Mouse (Mus musculus) frontal cortex, adult 2 months (tissue): Measurements from ENCODE around the gene Tpsab1. TPM values are rescaled to one million over a fixed set of nuclear protein-coding genes. Genes with fewer than 3 reads are reported as not detected.

Experiments used
- polyA plus RNA-seq: library from polyadenylated mRNA; depleted of rRNA; stranded (reverse); fragments of >200 nt; gene quantifications from 2 replicates; pipeline ENCODE4 v1.2.3, GENCODE M21; 2012; rRNA removed

Gene Tpsab1
- polyA plus RNA-seq, 1 experiment = not detected

Other genes with a start within 250 kb of the Tpsab1 start
- 19.0 and 27.2 TPM in 2 replicates for gene Telo2, start 229.6 kb downstream of the Tpsab1 start, polyA plus RNA-seq
- 0.08 and 0.16 TPM in 2 replicates for gene Ptx4, start 224.8 kb downstream of the Tpsab1 start, polyA plus RNA-seq
- gene Clcn7, start 212.2 kb downstream of the Tpsab1 start, polyA plus RNA-seq = 45.6 and 51.4 TPM in 2 replicates
- gene Ccdc154, start 183.1 kb downstream of the Tpsab1 start, polyA plus RNA-seq = 0.04 TPM in 1 of 2 replicates, not detected in the other
- gene Gm38655, start 170.1 kb downstream of the Tpsab1 start, polyA plus RNA-seq = not detected in 2 replicates
- 21.9 and 23.4 TPM in 2 replicates for gene BC003965, start 161.0 kb downstream of the Tpsab1 start, polyA plus RNA-seq
- gene Unkl, start 157.2 kb downstream of the Tpsab1 start, polyA plus RNA-seq = 41.1 and 42.1 TPM in 2 replicates
- 126 and 128 TPM in 2 replicates for gene Gnptg, start 105.4 kb downstream of the Tpsab1 start, polyA plus RNA-seq
- 33.9 and 41.4 TPM in 2 replicates for gene Tsr3, start 105.4 kb downstream of the Tpsab1 start, polyA plus RNA-seq
- gene Baiap3, start 89.2 kb downstream of the Tpsab1 start, polyA plus RNA-seq = 12.5 and 18.6 TPM in 2 replicates
- gene Ube2i, start 70.9 kb downstream of the Tpsab1 start, polyA plus RNA-seq = 265 and 295 TPM in 2 replicates
- not detected in 2 replicates for gene Prss34, start 47.2 kb downstream of the Tpsab1 start, polyA plus RNA-seq
- gene Prss28, start 36.9 kb downstream of the Tpsab1 start, polyA plus RNA-seq = not detected in 2 replicates
- gene Prss29, start 26.9 kb downstream of the Tpsab1 start, polyA plus RNA-seq = not detected in 2 replicates
- not detected in 2 replicates for gene Tpsb2, start 20.7 kb upstream of the Tpsab1 start, polyA plus RNA-seq
- not detected in 2 replicates for gene Tpsg1, start 23.7 kb upstream of the Tpsab1 start, polyA plus RNA-seq
- gene Cacna1h, start 88.2 kb upstream of the Tpsab1 start, polyA plus RNA-seq = 72.9 and 77.0 TPM in 2 replicates
- 0.61 and 1.1 TPM in 2 replicates for gene Tekt4, start 109.1 kb upstream of the Tpsab1 start, polyA plus RNA-seq
- 0.08 and 0.11 TPM in 2 replicates for gene Sstr5, start 151.7 kb upstream of the Tpsab1 start, polyA plus RNA-seq
- 41.2 and 43.2 TPM in 2 replicates for gene Sox8, start 225.1 kb upstream of the Tpsab1 start, polyA plus RNA-seq
- 17.1 and 18.3 TPM in 2 replicates for gene Lmf1, start 233.5 kb upstream of the Tpsab1 start, polyA plus RNA-seq